Comparison of ENCODE assay signal across 11 mouse cellular contexts in genomic region chr1:133886431-133886830, GRCm38 (mm10). TPM values are rescaled to one million over a fixed set of nuclear protein-coding genes. Genes with fewer than 3 reads are reported as not detected.
DNase-seq lines count a peak whose midpoint lies in the region; ATAC-seq and TF ChIP-seq lines count a peak whose summit lies in the region.
"Had no signal": no experiment of that assay in that cellular context is flagged by ENCODE, and none has a peak within 500 bp of the region (broad histone marks: within the 10 kb centered on the region; RNA-seq: fewer than 3 reads in every experiment).

No protein-coding gene starts in this region.

- no peaks in the 10 kb centered on the region for H3K36me3 ChIP-seq in heart, embryonic 11.5 days (ENCODE audit: control insufficient read depth, insufficient read depth, low read length)
- H3K36me3 ChIP-seq in forebrain, embryonic 13.5 days (ENCODE audit: poor library complexity, severe bottlenecking), result no peaks in the 10 kb centered on the region
- H3K36me3 ChIP-seq in liver, embryonic 15.5 days (replicated peaks), result no peaks in the 10 kb centered on the region

- no peak overlapping the region for H3K4me2 ChIP-seq in heart, embryonic 11.5 days
- H3K4me2 ChIP-seq in forebrain, embryonic 13.5 days, result peak overlapping the region; percentile 37
- H3K4me2 ChIP-seq in liver, embryonic 15.5 days, result peak overlapping the region; percentile 46

- H3K4me1 ChIP-seq in heart, embryonic 11.5 days (ENCODE audit: control insufficient read depth, insufficient read depth, low read length), result peaks cover 40% of the 10 kb centered on the region
- H3K4me1 ChIP-seq in forebrain, embryonic 13.5 days, result peaks cover 55% of the 10 kb centered on the region
- H3K4me1 ChIP-seq in liver, embryonic 15.5 days (replicated peaks), result peaks cover 93% of the 10 kb centered on the region
- peaks cover 64% of the 10 kb centered on the region for H3K4me1 ChIP-seq in olfactory bulb, adult 2 months (ENCODE audit: control insufficient read depth, insufficient read depth, low read length)

- 45% methylated on average over 6 of the region's 6 CpGs for WGBS in heart, embryonic 11.5 days (ENCODE audit: insufficient replicate concordance)
- 22% methylated on average over 6 of the region's 6 CpGs for WGBS in forebrain, embryonic 13.5 days
- WGBS in liver, embryonic 15.5 days (ENCODE audit: insufficient replicate concordance), result 38% methylated on average over 6 of the region's 6 CpGs
- WGBS in olfactory bulb, adult 2 months, result 32% methylated on average over 6 of the region's 6 CpGs

- DNase-seq in heart, postnatal 25 days (ENCODE audit: low spot score), result no peak
- no peak for DNase-seq in gastrocnemius, adult 8-10 months (ENCODE audit: low spot score in 2 of 2)
- no peak for DNase-seq in spleen, adult 12 weeks (ENCODE audit: low spot score)
- DNase-seq in gastrocnemius, postnatal 10 days, result no peak
- DNase-seq: kidney, adult 8-10 months had no signal

- H3K4me3 ChIP-seq in heart, embryonic 11.5 days (ENCODE audit: low read depth, low read length), result no peak overlapping the region
- no peak overlapping the region for H3K4me3 ChIP-seq in forebrain, embryonic 13.5 days
- H3K4me3 ChIP-seq in liver, embryonic 15.5 days (replicated peaks), result no peak overlapping the region
- H3K4me3 ChIP-seq in olfactory bulb, adult 2 months (ENCODE audit: insufficient read depth, low read depth, low read length), result no peak overlapping the region

- no peaks in the 10 kb centered on the region for H3K9me3 ChIP-seq in heart, embryonic 11.5 days (replicated peaks; ENCODE audit: control insufficient read depth, low read length)
- no peaks in the 10 kb centered on the region for H3K9me3 ChIP-seq in forebrain, embryonic 13.5 days (replicated peaks)
- H3K9me3 ChIP-seq in liver, embryonic 15.5 days (replicated peaks), result no peaks in the 10 kb centered on the region

- H3K9ac ChIP-seq in heart, embryonic 11.5 days (ENCODE audit: low read depth, low read length), result peak overlapping the region; percentile 0; the same call in 1 of the 2 replicates
- H3K9ac ChIP-seq in forebrain, embryonic 13.5 days, result no peak overlapping the region
- peak overlapping the region; percentile 42; the same call in 1 of the 2 replicates for H3K9ac ChIP-seq in liver, embryonic 15.5 days

- H3K27me3 ChIP-seq in heart, embryonic 11.5 days (ENCODE audit: control insufficient read depth, insufficient read depth, low read length), result 0 out of 2 replicates have a peak, but pooled peaks cover 2% of the 10 kb centered on the region
- H3K27me3 ChIP-seq in forebrain, embryonic 13.5 days, result no peaks in the 10 kb centered on the region
- no peaks in the 10 kb centered on the region for H3K27me3 ChIP-seq in liver, embryonic 15.5 days
- H3K27me3 ChIP-seq: CH12.LX had no signal

- H3K27ac ChIP-seq in heart, embryonic 11.5 days (ENCODE audit: low read depth, low read length), result no peak overlapping the region
- H3K27ac ChIP-seq in forebrain, embryonic 13.5 days, result peak overlapping the region; percentile 32; the same call in 1 of the 2 replicates
- peak overlapping the region; percentile 51 for H3K27ac ChIP-seq in liver, embryonic 15.5 days (replicated peaks)
- H3K27ac ChIP-seq in olfactory bulb, adult 2 months (ENCODE audit: insufficient read depth, low read depth, low read length), result peak overlapping the region; percentile 40; the same call in 1 of the 2 replicates
- H3K27ac ChIP-seq: stomach, postnatal 0 days had no signal

- intact Hi-C loops in heart, postnatal 25 days (cut with DNase I), result loop anchor here (5.0 kb wide), 1 partner anchor 84 kb away; the partner anchor contains the start of gene Atp2b4

- no peak for ATAC-seq in heart, embryonic 11.5 days (replicated peaks; ENCODE audit: insufficient number of reproducible peaks, low FRiP score, low TSS enrichment)
- no peak for ATAC-seq in forebrain, embryonic 13.5 days
- no peak for ATAC-seq in liver, embryonic 15.5 days (ENCODE audit: insufficient read depth)

- no peak for TF ChIP-seq POLR2A in olfactory bulb, adult 2 months (IDR thresholded peaks at IDR 0.05; ENCODE audit: insufficient read depth, low read depth, low read length)

- no peak for TF ChIP-seq CTCF in olfactory bulb, adult 2 months (IDR thresholded peaks at IDR 0.05; ENCODE audit: insufficient read depth, low read depth, low read length)

RNA-seq across cellular contexts. Expression of gene Optc, which starts 21.4 kb away (rescaled TPM):
- polyA plus RNA-seq in heart, embryonic 11.5 days (2014; fragmentation: Nextera tagmentation; extraction: Ambion mirVana), result 0.21 and 1.0 TPM in 2 replicates
- total RNA-seq in heart, postnatal 25 days (2021), result under 1 TPM; 0.36 to 0.42 TPM
- polyA plus RNA-seq in forebrain, embryonic 13.5 days (2015; fragmentation: Nextera tagmentation; extraction: Ambion mirVana), result 2.3 and 3.3 TPM in 2 replicates
- polyA plus RNA-seq in liver, embryonic 15.5 days (2015; fragmentation: Nextera tagmentation; extraction: Ambion mirVana), result 0.08 and 0.13 TPM in 2 replicates
- polyA plus RNA-seq in olfactory bulb, adult 2 months (2012; ENCODE audit: insufficient read depth, insufficient read length, low replicate concordance, missing spikeins), result not detected in 2 replicates
- under 1 TPM in 1 of 4 experiments, not detected in 3; 0.29 TPM for total RNA-seq in gastrocnemius, adult 8-10 months (2022)
- under 1 TPM; 0.16 to 0.23 TPM for total RNA-seq in gastrocnemius, postnatal 10 days (2021)
- total RNA-seq: CH12.LX had no signal

RNA-seq across cellular contexts. Expression of gene Prelp, which starts 34.8 kb away (rescaled TPM):
- polyA plus RNA-seq in heart, embryonic 11.5 days (2014; fragmentation: Nextera tagmentation; extraction: Ambion mirVana), result 0.55 and 1.1 TPM in 2 replicates
- total RNA-seq in heart, postnatal 25 days (2021), result 10 to 100 TPM; 30.4 to 36.3 TPM
- polyA plus RNA-seq in forebrain, embryonic 13.5 days (2015; fragmentation: Nextera tagmentation; extraction: Ambion mirVana), result 1.3 and 3.1 TPM in 2 replicates
- 3.5 and 3.7 TPM in 2 replicates for polyA plus RNA-seq in liver, embryonic 15.5 days (2015; fragmentation: Nextera tagmentation; extraction: Ambion mirVana)
- not detected in 2 replicates for polyA plus RNA-seq in olfactory bulb, adult 2 months (2012; ENCODE audit: insufficient read depth, insufficient read length, low replicate concordance, missing spikeins)
- total RNA-seq in gastrocnemius, adult 8-10 months (2022), result 10 to 100 TPM; 11.0 to 30.6 (median 17.9) TPM
- 10 to 100 TPM; 16.3 to 20.0 TPM for total RNA-seq in gastrocnemius, postnatal 10 days (2021)
- total RNA-seq: CH12.LX had no signal
